Mouse (Mus musculus) erythroblast, embryonic 14.5 days (primary cell): ENCODE measurements around the gene Ube2q1.

Source experiments
- GATA1 ChIP-seq: IDR thresholded peaks from 2 replicates; pipeline ENCODE4 v1.6.1; 2012; ENCODE audit warnings: low read length, inconsistent platforms, mixed read lengths
- TAL1 ChIP-seq: IDR thresholded peaks from 3 replicates; pipeline ENCODE4 v1.6.1; 2012; ENCODE audit warnings: low read length, inconsistent platforms, mixed read lengths

GRCm38 (mm10) chr3:89819897-89820296, 46.5 kb downstream of the Ube2q1 start:
- TF ChIP-seq GATA1 (no peak), TAL1 (no peak)
